Mouse (Mus musculus): ENCODE measurements around the gene Mgst1.

DNA sequence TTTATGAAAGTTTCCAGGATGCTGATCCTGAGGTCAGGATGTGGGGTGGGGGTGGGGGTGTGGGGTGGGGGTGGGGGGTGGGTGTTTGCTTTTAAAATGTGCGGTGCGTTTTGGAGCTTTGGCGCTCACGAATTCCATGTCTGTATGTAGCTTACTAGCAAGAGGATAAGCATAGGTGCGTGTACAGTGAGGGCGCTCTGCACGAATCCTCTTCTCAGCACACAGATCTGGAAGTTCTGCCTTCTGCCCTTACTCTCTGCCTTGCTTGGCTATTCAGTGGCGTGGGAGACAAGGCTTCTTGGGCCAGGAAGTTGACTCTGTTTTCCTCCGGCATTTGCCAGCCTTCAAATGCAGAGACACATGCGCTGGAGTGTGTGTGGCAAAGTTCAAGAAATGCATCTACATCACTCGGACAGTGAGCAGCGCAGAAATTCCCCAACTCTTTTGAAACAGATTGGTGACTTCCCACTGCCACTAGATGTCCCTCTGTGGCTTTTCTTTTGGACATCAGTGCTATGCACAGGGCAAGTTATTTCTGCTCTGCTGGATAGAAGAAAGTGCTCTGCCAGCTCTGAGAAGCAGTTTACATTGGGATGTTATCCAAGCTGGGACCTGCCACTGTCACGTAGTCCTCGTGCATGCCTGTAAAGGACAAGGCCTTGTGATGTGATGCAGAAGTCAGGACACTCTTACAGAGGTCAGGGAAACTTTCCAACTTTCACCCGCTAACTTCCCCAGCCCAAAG lies 31.5 kb downstream of the Mgst1 start:
- TF ChIP-seq CTCF (IDR thresholded peaks at IDR 0.05; ENCODE audit: insufficient read depth, low read length) (no peak), POLR2A (IDR thresholded peaks at IDR 0.05; ENCODE audit: borderline replicate concordance, extremely low read depth, low read depth, low read length) (no peak)

Measured in lung, adult 2 months (tissue).